Mouse (Mus musculus): ENCODE data around the gene Nufip2.
A peak's percentile ranks its signal among the peaks of the same experiment; 100 is the strongest.
"Not testable (repeated sequence)": the region's sequence is repeated elsewhere in the genome, so short reads cannot be mapped to it uniquely, and the experiment has no call there.

The Nufip2 gene

DNA sequence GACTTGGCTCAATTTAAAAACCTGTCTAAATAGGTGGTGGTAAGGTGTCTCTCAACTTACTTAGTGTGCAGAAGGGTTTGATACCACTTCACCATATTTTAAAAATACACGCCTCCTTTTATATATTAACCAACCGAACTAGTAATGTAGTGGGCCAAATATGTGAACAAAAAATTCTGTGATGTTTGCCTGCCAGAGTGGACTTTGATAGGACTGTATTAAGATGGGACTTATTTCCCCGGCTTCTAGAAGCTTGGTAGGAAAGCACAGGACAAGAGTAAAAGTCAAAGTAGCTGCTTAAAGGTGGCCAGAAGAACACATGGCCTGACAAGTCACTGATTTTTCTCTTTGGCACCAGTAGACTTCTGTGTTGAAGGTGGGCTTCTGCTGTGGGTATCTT lies 27.8 kb downstream of the Nufip2 start:
- no peak for DNase-seq

DNA sequence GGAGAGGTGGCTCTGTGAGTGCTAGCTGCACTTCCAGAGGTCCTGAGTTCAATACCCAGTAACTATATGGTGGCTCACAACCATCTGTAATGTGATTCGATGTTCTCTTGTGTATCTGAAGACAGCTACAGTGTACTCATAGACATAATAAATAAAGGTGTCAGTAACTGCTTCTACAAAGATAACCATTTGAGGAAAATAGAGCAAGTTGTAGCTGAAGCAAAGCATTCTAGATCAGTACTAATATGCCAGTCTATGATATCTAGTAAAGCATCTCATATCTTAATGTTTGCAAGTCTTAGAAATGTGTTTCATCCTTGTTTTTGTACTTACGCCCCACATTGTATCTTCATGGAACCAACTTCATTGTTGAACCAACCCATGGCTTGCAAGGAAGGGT lies 33.1 kb downstream of the Nufip2 start:
- DNase-seq, result no peak

DNA sequence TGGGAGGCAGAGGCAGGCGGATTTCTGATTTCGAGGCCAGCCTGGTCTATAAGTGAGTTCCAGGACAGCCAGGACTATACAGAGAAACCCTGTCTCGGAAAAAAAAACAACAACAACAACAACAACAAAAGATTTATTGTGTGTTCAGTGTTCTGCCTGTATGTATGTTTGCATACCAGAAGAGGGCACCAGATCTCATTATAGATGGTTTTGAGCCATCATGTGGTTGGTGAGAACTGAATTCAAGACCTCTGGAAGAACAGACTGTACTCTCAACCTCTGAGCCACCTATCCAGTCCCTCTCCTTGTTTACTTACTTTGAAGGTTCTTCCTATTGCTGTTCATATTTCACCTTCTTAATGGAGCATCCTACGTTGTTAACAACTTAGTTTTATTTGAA lies 35.4 kb downstream of the Nufip2 start:
- no peak for DNase-seq

DNA sequence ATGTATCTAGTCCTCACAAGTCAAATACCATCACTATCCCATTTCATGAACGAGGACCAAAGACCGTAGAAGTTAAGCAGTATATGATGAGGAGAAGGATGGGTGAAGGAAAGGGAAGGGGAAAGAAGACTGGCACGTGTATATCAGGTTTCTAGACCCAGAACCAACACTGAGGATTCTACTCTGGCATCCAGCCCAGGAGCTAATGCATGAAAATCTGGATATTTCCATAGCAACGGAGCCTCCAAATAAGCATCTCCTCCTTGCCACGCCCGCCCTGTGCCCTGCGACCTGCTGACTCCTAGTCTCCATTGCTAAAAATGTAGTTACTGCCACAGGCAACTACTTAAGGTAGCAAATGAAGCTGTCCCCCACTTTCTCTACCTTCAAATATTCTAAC lies 38.8 kb downstream of the Nufip2 start:
- no peak for DNase-seq

DNA sequence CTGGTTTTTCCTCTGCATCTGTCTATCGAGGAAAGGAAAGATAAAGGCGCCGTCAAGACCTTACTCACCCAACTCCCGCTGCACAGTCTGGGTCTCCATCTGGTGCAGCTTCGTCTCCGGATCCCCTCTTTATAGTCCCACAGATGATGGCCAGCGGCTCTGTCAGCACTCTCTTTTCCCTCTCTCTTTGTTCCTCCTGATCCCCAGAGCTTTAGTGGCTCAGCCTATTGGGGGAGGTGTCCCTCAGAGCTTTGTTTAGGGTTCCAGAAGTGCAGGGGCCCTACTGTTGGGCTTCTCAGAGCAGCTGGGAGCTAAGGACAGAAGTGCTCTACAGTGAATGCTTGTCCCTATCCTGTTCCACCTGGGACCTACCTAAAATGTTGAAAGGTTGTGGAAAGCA lies 39.2 kb downstream of the Nufip2 start, which contains the start of gene Cryba1:
Gene Cryba1, minus strand, starts transcription at position 101 of the 400 bp plus-strand sequence.
- no peak for DNase-seq

DNA sequence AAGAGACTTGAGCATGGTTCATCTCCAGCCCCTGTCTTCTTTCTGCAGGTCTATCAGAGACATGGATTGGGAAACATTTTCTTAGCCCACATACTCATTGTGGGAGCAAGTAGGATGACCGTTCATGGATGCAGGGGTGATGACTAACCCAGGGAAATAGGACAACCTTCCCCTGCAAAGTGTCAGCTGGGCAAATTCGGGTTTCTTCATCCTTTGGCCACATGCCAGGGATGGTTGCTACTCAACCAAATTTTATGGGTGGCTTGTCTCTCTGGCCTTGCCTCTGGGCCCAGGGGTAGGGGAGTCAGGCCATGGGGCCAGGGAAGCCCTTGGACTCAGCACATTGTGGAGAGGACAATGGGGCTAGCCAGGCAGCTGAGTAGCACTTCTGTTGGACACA lies 42.6 kb downstream of the Nufip2 start:
- no peak for DNase-seq

DNA sequence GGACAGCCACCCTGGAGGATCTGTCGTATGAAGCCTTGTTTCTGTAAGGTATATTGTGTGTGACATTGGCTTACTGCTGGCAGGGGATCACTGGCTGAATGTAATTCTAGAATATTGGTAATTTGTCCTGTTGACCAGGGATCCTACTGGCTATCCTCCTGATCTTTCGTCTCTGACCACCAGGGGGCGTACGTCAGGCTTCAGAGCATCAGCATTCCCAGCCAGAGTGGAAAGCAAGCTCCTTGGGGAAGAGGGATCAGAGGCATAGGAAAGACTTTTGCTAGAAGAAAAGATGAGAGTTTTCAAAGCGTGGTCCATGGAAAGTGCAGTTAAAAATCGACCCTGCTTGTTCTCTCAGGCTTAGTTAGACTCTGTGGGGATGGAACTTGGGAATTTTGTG lies 51.3 kb downstream of the Nufip2 start:
- peak; percentile 77 for DNase-seq

DNA sequence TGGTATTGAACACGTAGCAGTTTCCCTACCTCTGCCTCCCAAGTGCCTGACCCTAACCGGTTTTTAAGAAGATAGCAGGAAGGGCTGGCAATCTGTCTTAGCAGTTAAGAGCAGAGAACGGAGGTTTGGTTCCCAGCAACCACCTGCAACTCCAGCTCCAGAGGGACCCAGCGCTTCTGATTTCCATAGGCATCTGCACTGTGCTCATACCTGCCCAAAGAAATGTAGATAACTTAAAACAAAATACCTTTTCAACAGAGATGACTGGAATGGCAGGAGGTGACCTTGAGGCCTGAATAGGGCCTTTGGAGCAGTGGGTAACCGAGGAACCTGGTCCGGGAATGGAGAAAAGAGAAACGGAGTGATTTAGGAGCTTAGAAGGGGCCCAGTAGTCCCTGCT lies 52.6 kb downstream of the Nufip2 start:
- no peak for DNase-seq

DNA sequence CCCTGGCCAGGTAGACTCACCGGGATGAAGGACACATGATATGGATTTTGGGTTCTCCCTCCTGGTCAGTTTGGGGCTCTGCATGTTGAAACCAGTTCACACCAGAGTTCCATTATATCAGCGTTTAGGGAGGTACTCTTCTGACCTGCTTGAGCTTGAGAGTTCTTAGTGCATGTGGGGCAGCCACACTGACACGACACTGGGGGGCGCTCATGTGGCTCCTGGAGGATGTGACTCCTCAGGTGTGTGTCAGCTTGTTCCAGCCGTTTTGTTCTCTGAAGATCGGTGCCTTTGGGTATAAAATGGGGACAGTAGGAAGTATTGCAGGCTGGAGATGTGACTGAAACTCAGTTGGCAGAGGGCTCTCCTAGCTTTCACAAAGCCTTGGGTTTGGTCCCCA lies 58.0 kb downstream of the Nufip2 start:
- no peak for DNase-seq

DNA sequence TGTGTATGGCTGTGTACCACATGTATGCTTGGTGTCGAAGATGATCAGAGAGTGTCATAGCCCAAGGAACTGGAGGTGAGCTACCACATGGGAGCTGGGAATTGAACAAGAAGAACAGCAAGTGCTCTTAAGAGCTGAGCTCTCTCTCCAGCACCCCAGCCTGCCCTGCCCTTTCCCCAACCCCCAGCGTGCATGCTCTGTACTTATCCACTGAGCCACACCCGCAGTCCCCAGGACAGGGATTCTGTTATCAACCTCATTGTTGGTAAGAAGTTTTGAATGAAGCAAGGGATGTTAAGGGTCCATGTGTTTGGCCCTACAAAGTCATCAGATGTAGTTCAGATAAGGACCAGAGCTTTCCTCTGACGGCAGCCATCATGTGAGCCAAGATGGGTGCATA lies 60.7 kb downstream of the Nufip2 start:
- DNase-seq, result no peak

DNA sequence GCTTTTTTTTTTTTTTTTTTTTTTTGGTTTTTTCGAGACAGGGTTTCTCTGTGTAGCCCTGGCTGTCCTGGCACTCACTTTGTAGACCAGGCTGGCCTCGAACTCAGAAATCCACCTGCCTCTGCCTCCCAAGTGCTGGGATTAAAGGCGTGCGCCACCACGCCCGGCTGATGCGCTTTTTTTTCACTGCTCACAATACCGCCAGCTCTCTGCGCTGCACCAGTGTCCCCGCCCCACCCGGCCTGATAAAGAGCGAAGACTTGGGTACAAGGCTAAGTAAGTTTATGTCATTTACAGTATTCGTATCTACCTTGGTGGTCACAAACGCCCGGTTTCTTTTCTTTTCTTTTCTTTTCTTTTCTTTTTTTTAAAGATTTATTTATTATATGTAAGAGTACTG lies 61.1 kb downstream of the Nufip2 start:
- not testable (repeated sequence) for DNase-seq

DNA sequence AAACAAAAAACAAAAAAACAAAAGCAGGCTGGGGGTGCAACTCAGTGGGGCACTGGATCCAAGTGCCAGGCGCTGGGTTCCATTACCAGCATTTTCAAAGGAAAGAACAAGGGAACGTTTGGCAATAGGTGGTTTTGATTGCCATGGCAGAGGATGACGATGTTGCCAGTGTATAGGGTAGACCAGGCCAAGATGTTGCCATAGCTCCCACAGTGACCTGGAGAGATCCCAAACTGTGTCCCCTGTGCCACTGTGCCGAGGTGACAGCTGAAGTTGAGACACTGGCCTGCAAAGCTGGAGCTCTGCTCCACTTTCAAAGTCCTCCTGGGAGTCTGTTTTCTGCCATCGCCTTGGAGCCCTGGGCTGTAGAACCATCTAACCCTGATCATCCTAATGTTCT lies 63.0 kb downstream of the Nufip2 start:
- no peak for DNase-seq

DNA sequence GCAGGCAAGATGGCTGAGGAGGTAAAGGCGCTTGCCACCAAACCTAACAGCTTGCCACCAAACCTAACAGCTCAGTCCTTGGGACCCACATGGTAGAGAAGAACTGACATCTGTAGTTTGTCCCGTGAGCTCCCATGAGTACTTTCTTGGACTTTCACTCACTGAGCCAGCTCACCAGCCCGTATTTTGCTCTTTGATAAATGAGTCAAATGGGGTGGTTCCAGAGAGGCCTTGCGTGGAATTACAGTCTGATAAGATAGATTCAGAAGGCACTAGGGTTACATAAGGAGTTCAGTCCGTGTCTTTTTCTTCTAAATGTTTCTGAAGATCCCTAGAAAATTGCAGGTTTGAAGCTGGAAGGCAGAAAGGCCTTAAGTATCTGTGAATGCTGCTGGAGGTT lies 66.6 kb downstream of the Nufip2 start:
- DNase-seq, result no peak

DNA sequence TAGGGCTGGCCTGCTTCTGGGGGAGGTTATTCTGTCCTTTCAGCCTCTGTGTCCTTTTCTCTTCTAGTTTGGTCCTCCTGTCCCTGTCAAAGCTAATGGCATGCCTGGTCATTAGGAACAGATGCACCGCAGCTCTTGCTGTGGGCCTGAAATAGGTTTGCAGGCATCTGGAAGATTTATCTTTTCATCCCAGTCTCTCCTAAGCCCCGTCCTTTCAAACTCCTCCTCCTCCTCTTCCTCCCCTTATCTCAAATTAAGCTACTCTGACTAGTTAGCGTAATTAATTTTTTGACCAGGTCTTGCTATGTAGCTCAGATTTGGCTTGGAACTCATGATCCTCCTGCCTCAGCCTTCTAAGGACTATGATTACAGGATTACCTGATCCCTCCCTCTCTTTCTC lies 67.5 kb downstream of the Nufip2 start:
- no peak for DNase-seq

DNA sequence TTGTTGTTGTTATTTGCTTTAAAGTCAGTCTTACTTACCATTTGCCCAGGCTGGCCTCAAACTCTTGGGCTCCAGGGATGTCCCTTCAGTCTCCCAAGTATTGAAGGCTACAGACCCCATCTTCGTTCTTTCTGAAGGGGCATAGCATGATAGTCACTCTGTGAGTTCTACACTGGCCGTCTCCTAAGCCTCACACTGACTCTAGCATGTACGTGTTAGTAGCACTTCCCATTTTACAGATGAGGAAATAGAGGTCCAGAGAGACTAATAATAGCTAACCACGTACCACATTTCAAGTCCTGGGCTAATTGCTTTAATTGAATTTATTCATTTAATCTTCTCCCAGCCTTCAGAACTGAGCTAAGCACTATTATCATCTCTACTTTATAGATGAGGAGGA lies 74.1 kb downstream of the Nufip2 start:
- DNase-seq, result no peak

DNA sequence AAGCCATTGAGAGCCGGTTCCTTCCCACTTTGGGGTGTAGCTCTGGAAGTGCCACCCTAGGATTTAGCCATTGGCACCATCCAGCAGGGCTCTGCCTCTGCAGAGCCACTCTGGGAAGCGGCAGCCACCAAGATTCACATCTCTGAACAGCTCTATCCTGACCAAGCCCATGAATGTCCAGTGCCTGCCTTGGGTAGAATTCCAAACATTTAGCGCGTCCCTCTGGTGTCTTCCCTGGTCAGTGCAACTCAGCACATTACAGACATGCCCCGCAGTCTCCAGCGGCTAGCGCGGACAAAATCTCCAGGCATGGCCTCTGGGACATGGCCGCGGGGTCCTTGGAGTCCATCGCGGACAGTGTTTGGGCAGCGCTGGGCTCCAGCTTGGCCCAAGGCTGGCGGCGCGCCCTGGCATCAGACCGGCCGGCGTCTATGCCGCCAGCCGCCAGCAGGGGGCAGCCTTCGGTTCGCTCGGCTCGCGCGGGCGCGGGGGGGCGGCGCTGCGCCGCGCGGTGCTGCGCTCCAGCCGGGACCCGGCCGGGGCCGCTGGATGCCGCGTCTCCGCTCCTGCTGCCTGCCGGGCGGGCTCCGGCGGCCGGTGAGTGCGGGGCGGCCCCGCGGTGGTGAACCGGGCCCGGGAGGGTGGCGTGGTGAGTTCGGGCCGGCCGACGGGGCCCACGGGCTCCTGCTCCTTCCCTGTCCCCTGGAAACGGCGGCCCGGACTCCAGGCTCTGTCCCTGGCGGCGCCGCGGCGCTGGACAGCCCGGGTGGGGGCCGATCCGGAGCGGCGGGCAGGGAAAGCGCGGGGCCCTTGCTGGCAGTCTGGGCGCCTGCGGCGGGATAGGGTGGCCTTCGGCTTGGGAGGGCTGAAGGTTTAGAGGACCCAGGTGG lies 77.1 kb downstream of the Nufip2 start, which contains the start of gene Myo18a:
Gene Myo18a, plus strand, starts transcription at position 464 of the 890 bp plus-strand sequence.
- peak; percentile 70 for DNase-seq

DNA sequence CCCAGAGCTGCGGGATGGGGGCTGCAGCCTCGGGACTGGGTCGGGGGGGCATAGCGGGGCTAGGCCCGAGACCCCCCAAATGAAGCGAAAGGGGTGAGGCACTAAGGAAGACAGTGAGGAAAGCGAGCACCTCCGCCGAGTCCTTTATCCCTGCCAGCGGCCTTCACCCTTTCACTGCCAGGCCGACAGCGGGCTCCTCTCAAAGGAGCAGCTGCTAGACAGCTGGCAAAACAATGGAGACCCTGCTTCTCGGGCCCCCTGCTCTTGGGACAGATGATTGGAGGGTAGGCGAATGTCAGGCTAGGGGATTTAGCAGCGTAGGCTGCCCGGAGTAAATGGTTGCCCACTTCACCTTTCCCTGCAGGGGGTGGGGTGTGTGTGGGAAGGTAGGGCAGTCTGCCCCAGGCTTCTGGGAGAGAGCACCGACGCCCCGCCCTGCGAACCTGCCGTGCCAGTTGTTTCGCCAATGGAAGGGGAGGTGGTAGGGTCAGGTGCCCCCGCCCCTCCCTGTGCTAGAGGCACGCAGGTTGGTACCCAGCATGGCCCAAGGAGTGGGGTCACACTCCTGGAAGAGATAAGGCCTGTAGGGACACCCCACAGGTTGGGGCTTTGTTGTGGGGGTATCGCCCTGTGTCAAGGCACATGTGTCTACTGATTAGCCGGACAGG lies 77.9 kb downstream of the Nufip2 start:
- no peak for DNase-seq

DNA sequence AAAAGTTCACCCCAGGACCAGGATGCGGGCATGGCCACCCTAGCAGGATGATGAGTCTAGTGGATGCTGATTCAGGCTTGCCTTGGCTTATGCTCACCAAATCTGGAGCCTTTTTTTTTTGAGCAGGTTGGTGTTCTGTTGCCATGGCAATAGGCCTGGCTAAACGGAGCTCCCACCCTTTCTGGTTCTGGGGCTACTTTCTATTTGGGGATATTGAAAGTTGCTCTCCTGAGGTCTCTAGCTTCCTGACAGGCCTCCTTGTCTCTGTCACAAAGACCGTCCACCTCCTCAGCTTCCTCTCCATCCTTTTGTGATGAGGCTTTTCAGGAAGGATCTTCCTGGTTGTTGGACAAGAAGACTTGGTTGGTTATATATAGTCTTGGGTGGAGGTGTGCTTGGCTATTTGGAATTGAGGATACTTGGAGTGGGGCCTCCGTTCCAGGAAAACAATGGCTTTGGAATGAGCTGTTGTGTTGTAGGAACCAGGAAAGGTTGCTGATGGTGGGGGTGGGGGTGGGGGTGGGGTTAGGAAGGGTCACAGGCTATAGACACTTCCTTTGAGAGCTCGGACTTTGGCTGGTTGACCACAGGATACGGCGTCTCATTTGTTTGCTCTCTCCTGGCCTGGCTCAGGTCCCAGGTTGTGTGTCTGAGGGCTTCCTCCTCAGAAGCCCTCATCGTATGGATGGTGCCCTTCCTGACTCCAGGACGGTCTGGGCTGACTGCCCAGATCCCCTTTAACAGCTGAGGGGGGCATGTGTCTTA lies 78.9 kb downstream of the Nufip2 start:
- peak; percentile 74 for DNase-seq

DNA sequence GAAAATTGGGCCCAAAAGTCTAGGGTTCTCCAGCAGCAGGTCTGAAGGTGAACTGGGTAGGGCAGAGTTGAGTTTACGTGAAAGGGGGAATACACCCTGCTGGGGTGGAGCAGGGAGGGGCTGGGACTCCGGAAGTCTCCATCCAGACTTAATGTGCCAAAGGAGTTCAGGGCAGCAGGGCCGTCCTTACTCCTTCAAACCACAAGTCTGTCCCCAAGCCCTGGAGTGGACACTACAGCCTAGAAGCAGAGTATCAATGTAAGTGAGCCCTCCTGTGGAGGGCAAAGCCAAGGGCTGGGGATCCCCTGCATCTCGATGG lies 79.5 kb downstream of the Nufip2 start:
- DNase-seq, result no peak

DNA sequence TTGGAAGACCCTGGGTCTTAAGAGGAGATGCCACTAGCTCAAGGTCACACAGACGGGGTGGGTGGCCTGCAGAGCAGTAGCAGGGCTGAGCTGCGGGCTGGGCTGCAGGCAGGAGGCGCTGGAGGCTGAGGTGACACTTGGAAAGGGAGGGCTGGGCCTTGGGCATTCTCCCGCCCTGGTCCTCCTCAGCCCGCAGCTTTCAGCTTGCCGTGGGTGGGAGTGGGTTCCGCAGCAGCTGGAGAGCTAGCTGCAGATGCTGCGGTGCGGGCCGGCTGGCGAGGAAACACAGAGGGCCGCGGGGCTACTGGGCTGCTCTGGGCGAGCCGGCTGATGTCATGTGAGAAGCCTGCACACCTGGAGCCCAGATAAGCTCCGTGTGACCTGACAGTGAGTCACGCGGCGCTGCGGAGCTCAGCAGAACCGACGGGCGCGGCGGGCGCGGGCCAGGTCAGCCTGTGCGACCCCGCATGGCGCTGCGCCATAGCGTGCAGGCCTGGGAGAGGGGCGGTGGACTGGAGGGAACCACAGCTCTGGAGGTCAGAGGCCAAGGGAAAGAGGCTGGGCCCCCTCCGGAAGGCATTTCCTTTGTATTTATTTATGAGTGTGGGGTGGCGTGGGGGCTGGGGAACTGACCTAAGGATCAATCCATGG lies 80.5 kb downstream of the Nufip2 start:
- DNase-seq, result peak; percentile 45

DNA sequence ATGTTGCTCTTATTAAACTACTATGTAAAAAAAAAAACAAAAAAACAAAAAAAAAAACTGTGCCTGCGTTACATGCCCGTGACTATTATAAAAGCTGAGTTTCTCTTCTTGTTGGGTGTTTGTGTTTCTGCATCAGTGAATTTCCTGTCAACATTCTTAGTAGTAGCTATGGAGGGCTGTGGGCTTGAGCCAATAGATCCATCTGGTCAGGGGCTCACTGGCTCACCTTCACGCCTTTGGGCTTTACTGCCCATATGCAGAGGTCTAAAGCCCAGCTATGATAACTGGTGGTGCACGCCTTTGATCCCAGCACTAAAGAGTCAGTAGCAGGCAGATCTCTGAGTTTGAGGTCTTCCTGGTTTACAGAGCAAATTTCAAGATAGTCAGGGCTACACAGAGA lies 83.5 kb downstream of the Nufip2 start:
- no peak for DNase-seq

DNA sequence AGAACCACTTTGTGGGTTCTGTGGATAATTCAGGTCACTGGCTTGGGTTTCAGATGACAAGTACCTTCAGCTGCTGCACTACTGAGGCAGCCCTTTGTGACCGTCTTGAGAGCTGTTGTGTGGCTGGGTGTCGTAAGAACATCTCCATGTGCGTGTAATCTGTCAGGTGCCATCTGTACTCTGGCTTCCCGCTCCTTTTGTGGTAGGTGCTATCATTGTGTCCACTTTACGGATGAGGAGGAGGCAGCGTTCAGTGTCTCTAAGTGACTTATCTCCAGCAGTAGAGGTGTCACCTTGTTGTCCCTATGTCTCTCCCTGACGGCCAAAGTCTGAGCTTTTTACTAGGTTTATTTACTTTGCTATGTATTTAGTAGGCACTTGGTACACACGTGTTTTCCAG lies 84.4 kb downstream of the Nufip2 start:
- DNase-seq, result no peak

Data from layer of hippocampus, adult 9-11 months (tissue).